Mouse (Mus musculus): ENCODE results near the gene Cirbp. TPM values are rescaled to one million over a fixed set of nuclear protein-coding genes. Genes with fewer than 3 reads are reported as not detected.

The Cirbp gene
- polyA plus RNA-seq, 2 experiments: 10.1 to 19.8 TPM

DNA sequence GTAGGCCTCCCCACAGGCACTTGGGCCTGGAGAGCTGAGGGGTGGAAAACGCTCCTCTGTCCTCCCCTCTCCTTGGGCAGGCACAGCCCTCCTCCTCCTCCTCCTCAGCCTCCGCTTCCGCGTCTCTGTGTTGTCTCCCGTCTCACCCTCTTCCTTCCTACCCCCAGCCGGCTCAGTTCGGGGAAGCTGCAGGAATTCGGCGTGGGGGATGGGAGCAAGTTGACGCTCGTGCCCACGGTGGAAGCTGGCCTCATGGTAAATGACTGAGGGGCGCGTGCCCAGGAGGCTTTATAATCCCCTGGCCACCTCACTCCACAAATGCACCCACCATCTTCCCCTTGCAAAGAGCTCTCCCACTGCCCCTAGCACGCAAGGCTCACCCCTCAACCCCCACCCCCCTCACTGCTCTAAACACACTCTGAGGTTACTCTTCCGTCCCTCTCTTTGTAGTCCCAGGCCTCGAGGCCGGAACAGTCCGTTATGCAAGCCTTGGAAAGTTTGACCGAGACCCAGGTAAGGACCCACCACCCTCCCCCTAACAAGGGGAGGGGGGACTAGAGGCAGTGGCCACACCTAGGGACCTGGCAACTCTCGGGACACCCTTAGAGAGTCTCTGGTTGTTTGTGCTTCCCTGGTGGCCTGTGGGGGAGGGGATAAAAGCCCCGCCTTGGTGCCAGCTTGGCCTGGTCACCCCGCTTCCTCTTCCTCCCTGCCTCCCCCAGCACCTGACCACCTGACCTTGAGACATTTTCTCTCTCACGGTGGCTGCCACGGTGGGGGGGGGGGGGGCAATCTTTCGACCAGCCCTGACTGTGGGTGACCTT is 14.4 kb upstream of the Cirbp start:
- Histone ChIP-seq H3K36me3 (replicated peaks; ENCODE audit: control insufficient read depth, insufficient read depth, low read depth) (peaks cover 42% of the 10 kb centered on the region), H3K4me1 (replicated peaks; ENCODE audit: control insufficient read depth in 2 of 2, insufficient read depth in 2 of 2, low read length in 1 of 2) (peaks cover 18 to 19% of the 10 kb centered on the region in 2 experiments)
- no peak for ATAC-seq (ENCODE audit: insufficient read depth)

DNA sequence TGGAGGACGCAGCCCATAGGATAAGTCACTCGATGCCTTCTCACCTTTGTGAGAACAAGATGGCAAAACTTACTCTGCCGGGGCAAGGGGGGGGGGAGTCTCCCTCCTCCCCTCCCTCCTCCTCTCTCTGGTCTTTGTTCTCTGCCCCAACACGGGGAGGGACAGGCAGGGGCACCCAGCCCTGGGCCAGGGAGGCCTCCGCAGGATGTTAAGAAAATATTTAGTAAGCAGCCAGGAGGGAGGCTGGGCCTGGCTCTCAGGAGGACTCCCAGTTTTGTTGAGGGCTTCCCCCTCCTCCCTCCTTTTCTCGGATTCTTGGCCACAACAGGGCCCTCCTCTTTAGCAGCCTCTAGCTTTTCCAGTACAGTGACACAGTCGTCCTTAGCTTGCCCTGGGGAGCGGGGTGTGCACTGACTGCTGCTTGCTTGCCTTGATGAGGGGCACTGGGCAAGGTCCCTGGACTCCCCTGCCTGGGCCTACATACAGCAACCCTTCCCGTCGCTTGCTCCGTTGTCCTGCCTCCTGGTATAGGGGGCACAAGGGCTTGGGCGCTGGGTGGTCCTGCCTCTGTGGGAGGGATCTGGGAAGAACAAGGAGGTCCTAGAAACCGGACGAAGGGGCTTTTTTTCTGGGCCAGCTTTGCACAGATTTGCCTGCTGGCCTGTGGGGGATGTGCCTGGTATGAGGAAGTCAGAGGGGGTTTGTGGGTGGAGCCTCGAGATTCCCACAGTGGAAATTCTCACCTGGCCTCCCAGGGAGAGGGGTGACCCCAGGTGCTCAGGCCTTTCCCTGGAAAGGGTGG is 13.5 kb upstream of the Cirbp start:
- peaks cover 9 to 10% of the 10 kb centered on the region in 2 experiments for H3K4me1 ChIP-seq (replicated peaks; ENCODE audit: control insufficient read depth in 2 of 2, insufficient read depth in 2 of 2, low read length in 1 of 2)
- no peaks in the 10 kb centered on the region for H3K9me3 ChIP-seq (ENCODE audit: control insufficient read depth, low read length)
- no peak for TF ChIP-seq EP300 (IDR thresholded peaks at IDR 0.05; ENCODE audit: low read depth)
- TF ChIP-seq CTCF (IDR thresholded peaks at IDR 0.05; ENCODE audit: low read depth): no peak
- H3K9ac ChIP-seq (replicated peaks): peak overlapping the region; percentile 39
- no peak for ATAC-seq (ENCODE audit: insufficient read depth)
- WGBS (ENCODE audit: insufficient replicate concordance): 35% methylated on average over 15 of the region's 15 CpGs
- peak overlapping the region; percentile 72 to 90 for H3K4me3 ChIP-seq (ENCODE audit: insufficient read depth in 1 of 2, low read depth in 2 of 2, low read length in 2 of 2)
- DNase-seq (ENCODE audit: low read depth in 3 of 3, low spot score in 3 of 3): no peak
- H3K4me2 ChIP-seq (ENCODE audit: low read depth): peak overlapping the region; percentile 99
- H3K27ac ChIP-seq: peak overlapping the region; percentile 26
- no peaks in the 10 kb centered on the region for H3K27me3 ChIP-seq (ENCODE audit: control insufficient read depth, insufficient read depth, low read length)
- H3K36me3 ChIP-seq (replicated peaks; ENCODE audit: control insufficient read depth, insufficient read depth, low read depth): peaks cover 51% of the 10 kb centered on the region

More for the DNA sequence above, 14.4 kb upstream of the Cirbp start:
- Histone ChIP-seq H3K27ac (peak overlapping the region; percentile 78), H3K4me3 (ENCODE audit: insufficient read depth in 1 of 2, low read depth in 2 of 2, low read length in 2 of 2) (peak overlapping the region; percentile 72 to 90), H3K9ac (replicated peaks) (peak overlapping the region; percentile 84), H3K4me2 (ENCODE audit: low read depth) (peak overlapping the region; percentile 99), H3K9me3 (ENCODE audit: control insufficient read depth, low read length) (no peaks in the 10 kb centered on the region), H3K27me3 (ENCODE audit: control insufficient read depth, insufficient read depth, low read length) (no peaks in the 10 kb centered on the region)
- 5% methylated on average over 26 of the region's 26 CpGs for WGBS (ENCODE audit: insufficient replicate concordance)
- DNase-seq (ENCODE audit: low read depth in 3 of 3, low spot score in 3 of 3): no peak
- TF ChIP-seq EP300 (IDR thresholded peaks at IDR 0.05; ENCODE audit: low read depth): no peak
- no peak for TF ChIP-seq CTCF (IDR thresholded peaks at IDR 0.05; ENCODE audit: low read depth)

DNA sequence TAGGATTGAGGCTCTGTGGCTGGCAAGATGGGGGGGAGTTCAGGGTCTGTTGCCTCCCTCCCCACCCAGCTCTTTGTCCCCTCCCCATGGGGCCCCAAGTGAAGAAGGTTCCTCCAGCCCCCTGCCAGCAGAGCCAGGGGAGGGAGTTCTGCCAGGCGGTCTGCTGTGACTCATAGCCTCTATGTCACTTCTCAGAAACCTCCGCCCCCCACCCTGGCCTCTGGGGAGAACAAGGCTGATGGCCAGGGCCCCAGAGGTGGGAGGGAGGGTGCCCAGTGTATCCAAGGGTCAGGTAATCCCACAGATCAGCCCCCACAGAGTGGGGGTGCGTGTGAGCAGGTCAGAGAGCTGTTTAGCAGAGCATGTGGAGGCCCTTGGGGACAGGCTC is 12.9 kb upstream of the Cirbp start:
- Histone ChIP-seq H3K9ac (replicated peaks) (no peak overlapping the region), H3K27me3 (ENCODE audit: control insufficient read depth, insufficient read depth, low read length) (no peaks in the 10 kb centered on the region), H3K36me3 (replicated peaks; ENCODE audit: control insufficient read depth, insufficient read depth, low read depth) (peaks cover 54% of the 10 kb centered on the region), H3K4me1 (replicated peaks; ENCODE audit: control insufficient read depth in 2 of 2, insufficient read depth in 2 of 2, low read length in 1 of 2) (peaks cover 4 to 7% of the 10 kb centered on the region in 2 experiments), H3K27ac (no peak overlapping the region; the same call in 1 of the 2 replicates), H3K4me3 (ENCODE audit: insufficient read depth in 1 of 2, low read depth in 2 of 2, low read length in 2 of 2) (no peak overlapping the region), H3K9me3 (ENCODE audit: control insufficient read depth, low read length) (no peaks in the 10 kb centered on the region), H3K4me2 (ENCODE audit: low read depth) (peak overlapping the region; percentile 99)
- ATAC-seq (ENCODE audit: insufficient read depth) (no peak), DNase-seq (ENCODE audit: low read depth in 3 of 3, low spot score in 3 of 3) (no peak)
- TF ChIP-seq EP300 (IDR thresholded peaks at IDR 0.05; ENCODE audit: low read depth) (no peak), CTCF (IDR thresholded peaks at IDR 0.05; ENCODE audit: low read depth) (no peak)
- 51% methylated on average over 3 of the region's 3 CpGs for WGBS (ENCODE audit: insufficient replicate concordance)

DNA sequence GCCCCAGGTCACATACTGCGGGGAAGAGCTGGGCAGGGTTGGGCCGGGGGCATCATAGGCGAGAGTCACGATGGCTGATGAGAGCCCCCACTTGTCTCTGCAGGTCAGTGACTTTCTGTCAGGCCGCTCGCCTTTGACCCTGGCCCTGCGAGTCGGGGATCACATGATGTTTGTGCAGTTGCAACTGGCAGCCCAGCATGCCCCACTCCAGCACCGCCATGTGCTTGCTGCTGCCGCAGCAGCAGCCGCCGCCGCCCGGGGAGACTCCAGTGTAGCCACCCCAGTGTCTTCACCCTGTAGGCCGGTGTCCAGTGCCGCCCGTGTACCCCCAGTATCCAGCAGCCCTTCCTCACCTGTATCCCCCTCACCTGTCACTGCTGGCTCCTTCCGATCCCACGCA is 12.1 kb upstream of the Cirbp start:
- no peaks in the 10 kb centered on the region for H3K27me3 ChIP-seq (ENCODE audit: control insufficient read depth, insufficient read depth, low read length)
- peak overlapping the region; percentile 99 for H3K4me2 ChIP-seq (ENCODE audit: low read depth)
- H3K4me1 ChIP-seq (replicated peaks; ENCODE audit: control insufficient read depth in 2 of 2, insufficient read depth in 2 of 2, low read length in 1 of 2): peaks cover 6 to 7% of the 10 kb centered on the region in 2 experiments
- 89% methylated on average over 19 of the region's 19 CpGs for WGBS (ENCODE audit: insufficient replicate concordance)
- no peak for ATAC-seq (ENCODE audit: insufficient read depth)
- H3K4me3 ChIP-seq (ENCODE audit: insufficient read depth in 1 of 2, low read depth in 2 of 2, low read length in 2 of 2): no peak overlapping the region
- peaks cover 54% of the 10 kb centered on the region for H3K36me3 ChIP-seq (replicated peaks; ENCODE audit: control insufficient read depth, insufficient read depth, low read depth)
- H3K27ac ChIP-seq: no peak overlapping the region
- no peak overlapping the region for H3K9ac ChIP-seq (replicated peaks)
- no peak for DNase-seq (ENCODE audit: low read depth in 3 of 3, low spot score in 3 of 3)
- H3K9me3 ChIP-seq (ENCODE audit: control insufficient read depth, low read length): no peaks in the 10 kb centered on the region
- TF ChIP-seq EP300 (IDR thresholded peaks at IDR 0.05; ENCODE audit: low read depth) (no peak), CTCF (IDR thresholded peaks at IDR 0.05; ENCODE audit: low read depth) (no peak)

- no peak overlapping the region for H3K27ac ChIP-seq
- H3K4me2 ChIP-seq (ENCODE audit: low read depth): no peak overlapping the region
- no peak for TF ChIP-seq EP300 (IDR thresholded peaks at IDR 0.05; ENCODE audit: low read depth)
- no peak for TF ChIP-seq CTCF (IDR thresholded peaks at IDR 0.05; ENCODE audit: low read depth)
- H3K4me1 ChIP-seq (replicated peaks; ENCODE audit: control insufficient read depth in 2 of 2, insufficient read depth in 2 of 2, low read length in 1 of 2): peaks cover 12 to 14% of the 10 kb centered on the region in 2 experiments
- 76% methylated on average over 7 of the region's 7 CpGs for WGBS (ENCODE audit: insufficient replicate concordance)
- DNase-seq (ENCODE audit: low read depth in 3 of 3, low spot score in 3 of 3) (no peak), ATAC-seq (ENCODE audit: insufficient read depth) (no peak)
- H3K36me3 ChIP-seq (replicated peaks; ENCODE audit: control insufficient read depth, insufficient read depth, low read depth): peaks cover 54% of the 10 kb centered on the region
- no peaks in the 10 kb centered on the region for H3K27me3 ChIP-seq (ENCODE audit: control insufficient read depth, insufficient read depth, low read length)
- no peak overlapping the region for H3K9ac ChIP-seq (replicated peaks)
- no peak overlapping the region for H3K4me3 ChIP-seq (ENCODE audit: insufficient read depth in 1 of 2, low read depth in 2 of 2, low read length in 2 of 2)
- H3K9me3 ChIP-seq (ENCODE audit: control insufficient read depth, low read length): no peaks in the 10 kb centered on the region
Observed at GRCm38 (mm10) chr10:80154384-80154783, 11.4 kb upstream of the Cirbp start.

Data from liver, embryonic 14.5 days (tissue).